Mouse (Mus musculus) lung, postnatal 0 days (tissue): ENCODE data around the gene Paf1. TPM values are rescaled to one million over a fixed set of nuclear protein-coding genes. Genes with fewer than 3 reads are reported as not detected.
A peak's percentile ranks its signal among the peaks of the same experiment; 100 is the strongest.

Source experiments
- ATAC-seq: fragments of 200-750 bp; cut with Nextera tagmentation; 2 replicates; pipeline ENCODE4 v1.8.0; 2017; ENCODE audit warnings: moderate library complexity
- DNase-seq: peaks from one replicate; pipeline ENCODE4 v3.0.0-alpha.2; 2016; ENCODE audit warnings: low spot score
- H3K27ac ChIP-seq: fragments of 300-500 bp; sonication (generic); 2 replicates; pipeline ENCODE4 v1.5.1; 2014; ENCODE audit warnings: antibody characterized with exemption, mild to moderate bottlenecking, low read length, mixed read lengths
- H3K27me3 ChIP-seq: fragments of 300-500 bp; sonication (generic); replicated peaks from 2 replicates; pipeline ENCODE4 v1.6.1; 2014; ENCODE audit warnings: low read length, mixed read lengths; ENCODE audit not compliant: insufficient read depth
- H3K36me3 ChIP-seq: fragments of 300-500 bp; sonication (generic); 2 replicates; pipeline ENCODE4 v1.6.1; 2014; ENCODE audit warnings: low read length, mixed read lengths; ENCODE audit not compliant: insufficient read depth
- H3K4me1 ChIP-seq: fragments of 300-500 bp; sonication (generic); 2 replicates; pipeline ENCODE4 v1.6.1; 2014; ENCODE audit warnings: antibody characterized with exemption, low read depth, low read length, mixed read lengths; ENCODE audit not compliant: insufficient read depth
- H3K4me2 ChIP-seq: fragments of 300-500 bp; sonication (generic); replicated peaks from 2 replicates; pipeline ENCODE4 v1.6.1; 2014; ENCODE audit warnings: low read depth, mild to moderate bottlenecking, low read length, moderate library complexity, mixed read lengths
- H3K4me3 ChIP-seq: fragments of 300-500 bp; sonication (generic); 2 replicates; pipeline ENCODE4 v1.5.1; 2014; ENCODE audit warnings: low read depth, low read length
- H3K9ac ChIP-seq: fragments of 300-500 bp; sonication (generic); replicated peaks from 2 replicates; pipeline ENCODE4 v1.6.1; 2014; ENCODE audit warnings: low read depth, mild to moderate bottlenecking
- H3K9me3 ChIP-seq: fragments of 300-500 bp; sonication (generic); 2 replicates; pipeline ENCODE4 v1.6.1; 2016; ENCODE audit warnings: low read length, mixed read lengths
- CTCF ChIP-seq: IDR thresholded peaks from 2 replicates; pipeline ENCODE4 v1.5.1; 2016; ENCODE audit warnings: antibody characterized with exemption, mild to moderate bottlenecking
- EP300 ChIP-seq: IDR thresholded peaks from 2 replicates; pipeline ENCODE4 v1.6.1; 2016; ENCODE audit warnings: antibody characterized with exemption, mild to moderate bottlenecking, control low read depth
- WGBS: fragments of 180-500 bp; shearing (Covaris S2); extraction: QIAGEN DNeasy Blood & Tissue Kit; methylation state at CpG from one replicate; pipeline ENCODE4 v1.1.7; 2014; 5-methylcytosine and 5-hydroxymethylcytosine counted together
- polyA plus RNA-seq: library from polyadenylated mRNA; unstranded; fragments of >200 nt; fragmentation: Nextera tagmentation; extraction: Ambion mirVana; gene quantifications from 2 replicates; pipeline ENCODE4 v1.2.1, GENCODE M21; 2015

Gene Paf1
- polyA plus RNA-seq, 1 experiment from 2014 or later = 49.1 TPM

- TF ChIP-seq CTCF = no peak
- peak; percentile 3; the same call in 1 of the 2 replicates for TF ChIP-seq EP300
- H3K9me3 ChIP-seq = no peaks in the 10 kb centered on the region
- no peak overlapping the region; the same call in 1 of the 2 replicates for H3K9ac ChIP-seq
- DNase-seq (peak; percentile 74), ATAC-seq (no peak)
- WGBS = 22% methylated on average over 11 of the region's 12 CpGs
- H3K4me3 ChIP-seq = peak overlapping the region; percentile 39
- H3K4me1 ChIP-seq = peaks cover 21% of the 10 kb centered on the region
- H3K27ac ChIP-seq = peak overlapping the region; percentile 99
- peak overlapping the region; percentile 94 for H3K4me2 ChIP-seq
- no peaks in the 10 kb centered on the region for H3K27me3 ChIP-seq
- peaks cover 6% of the 10 kb centered on the region; the same call in 1 of the 2 replicates for H3K36me3 ChIP-seq
Measured at GRCm38 (mm10) chr7:28382347-28382951, 10.3 kb upstream of the Paf1 start.

DNA sequence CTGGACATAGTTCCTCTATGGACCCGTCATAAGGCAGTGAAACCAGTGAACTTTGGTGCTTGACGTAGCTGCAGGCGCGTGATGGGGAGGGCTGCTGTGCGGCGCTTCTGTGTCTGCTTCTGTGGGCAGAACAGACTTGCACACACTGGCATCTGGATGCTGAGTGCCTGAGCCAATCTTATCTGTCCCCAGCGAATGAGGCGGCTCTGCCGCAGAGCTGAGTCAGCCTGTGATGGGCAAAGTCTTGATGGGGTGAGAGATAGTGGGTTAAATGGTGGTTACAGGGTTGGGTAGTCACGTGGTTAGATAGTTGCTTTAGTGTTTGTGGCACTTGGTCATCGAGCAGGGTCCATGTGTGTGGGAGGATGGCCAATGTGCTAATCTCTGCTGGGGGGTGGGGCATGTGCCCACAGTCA, 9.8 kb upstream of the Paf1 start:
- peak overlapping the region; percentile 94 for H3K4me2 ChIP-seq
- no peak for TF ChIP-seq CTCF
- no peak for TF ChIP-seq EP300
- H3K4me1 ChIP-seq = peaks cover 21% of the 10 kb centered on the region
- peaks cover under 1% of the 10 kb centered on the region; the same call in 1 of the 2 replicates for H3K36me3 ChIP-seq
- ATAC-seq (no peak), DNase-seq (no peak)
- WGBS = 38% methylated on average over 11 of the region's 11 CpGs
- H3K9ac ChIP-seq = no peak overlapping the region; the same call in 1 of the 2 replicates
- no peaks in the 10 kb centered on the region for H3K27me3 ChIP-seq
- H3K9me3 ChIP-seq = no peaks in the 10 kb centered on the region
- peak overlapping the region; percentile 99 for H3K27ac ChIP-seq
- no peak overlapping the region for H3K4me3 ChIP-seq

DNA sequence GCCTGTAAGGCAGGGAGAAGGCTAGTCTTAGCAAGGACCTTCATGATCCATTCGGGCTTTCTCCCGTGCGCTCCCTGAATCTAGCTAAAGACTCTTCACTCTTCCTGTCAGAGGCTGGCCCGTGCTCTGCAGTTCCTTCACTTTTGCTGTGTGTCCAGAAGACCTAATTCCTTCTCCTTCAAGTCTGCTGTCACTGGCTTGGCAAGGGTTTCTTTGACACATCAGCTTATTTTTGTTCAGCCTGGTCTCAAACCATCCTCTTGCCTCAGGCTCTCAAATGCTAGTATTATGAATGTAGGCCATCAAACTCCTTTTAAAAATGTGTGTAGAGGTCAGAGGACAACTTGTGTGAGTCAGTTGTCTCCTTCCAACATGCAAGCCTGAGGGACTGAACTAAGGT, 9.1 kb upstream of the Paf1 start:
- Histone ChIP-seq H3K4me2 (peak overlapping the region; percentile 94; the same call in 1 of the 2 replicates), H3K27me3 (no peaks in the 10 kb centered on the region), H3K36me3 (no peaks in the 10 kb centered on the region), H3K4me3 (no peak overlapping the region), H3K9me3 (no peaks in the 10 kb centered on the region), H3K4me1 (peaks cover 21% of the 10 kb centered on the region), H3K27ac (peak overlapping the region; percentile 99), H3K9ac (no peak overlapping the region)
- no peak for TF ChIP-seq CTCF
- no peak for TF ChIP-seq EP300
- DNase-seq = no peak
- 61% methylated on average over 4 of the region's 4 CpGs for WGBS
- no peak for ATAC-seq

DNA sequence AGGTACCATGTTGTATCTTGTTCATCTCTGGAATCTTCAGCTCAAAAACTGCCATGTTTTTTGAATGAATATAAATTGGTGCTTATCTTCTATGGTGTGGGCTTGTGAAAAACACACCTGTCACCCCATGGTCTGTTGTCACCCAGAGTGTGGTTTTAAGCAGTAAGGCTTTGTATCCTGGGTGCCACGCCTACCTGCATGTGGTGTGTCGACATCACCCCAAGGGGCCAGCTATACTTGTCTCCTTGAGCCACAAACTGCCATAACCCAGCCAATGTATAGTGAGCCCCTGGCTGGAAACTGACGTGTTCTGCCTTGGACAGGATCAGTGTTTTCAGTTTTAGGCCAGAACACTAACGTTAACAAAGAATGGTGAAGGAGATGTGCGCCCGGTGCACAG, 8.6 kb upstream of the Paf1 start:
- Histone ChIP-seq H3K4me3 (no peak overlapping the region), H3K4me1 (peaks cover 21% of the 10 kb centered on the region), H3K9me3 (no peaks in the 10 kb centered on the region), H3K9ac (no peak overlapping the region), H3K27me3 (no peaks in the 10 kb centered on the region), H3K4me2 (no peak overlapping the region), H3K36me3 (peaks cover 4% of the 10 kb centered on the region), H3K27ac (no peak overlapping the region; the same call in 1 of the 2 replicates)
- ATAC-seq = no peak
- TF ChIP-seq CTCF = no peak
- no peak for TF ChIP-seq EP300
- 80% methylated on average over 6 of the region's 6 CpGs for WGBS
- DNase-seq = no peak

DNA sequence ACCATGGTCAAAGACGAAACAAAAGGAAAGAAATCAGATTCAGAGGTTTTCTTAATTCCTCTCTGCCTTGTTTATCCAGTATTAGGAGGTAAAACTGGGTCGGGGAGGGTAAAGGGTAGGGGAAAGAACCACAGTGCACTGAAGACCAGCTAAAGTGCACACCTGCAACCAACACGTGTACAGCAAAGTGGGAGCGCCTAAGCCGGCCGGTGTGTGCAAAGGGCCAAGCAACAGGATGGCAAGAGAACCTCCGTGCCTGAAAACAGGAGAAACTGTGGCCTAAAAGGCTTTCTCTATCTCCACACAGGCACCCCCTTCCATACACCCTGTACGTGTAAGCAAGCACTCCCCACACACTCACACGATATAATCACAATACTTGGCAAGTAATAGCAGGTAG, 7.6 kb upstream of the Paf1 start:
- ATAC-seq (no peak), DNase-seq (no peak)
- no peaks in the 10 kb centered on the region for H3K9me3 ChIP-seq
- H3K36me3 ChIP-seq = peaks cover 8% of the 10 kb centered on the region
- H3K4me2 ChIP-seq = no peak overlapping the region
- no peaks in the 10 kb centered on the region for H3K27me3 ChIP-seq
- peak overlapping the region; percentile 33; the same call in 1 of the 2 replicates for H3K27ac ChIP-seq
- peaks cover 16% of the 10 kb centered on the region for H3K4me1 ChIP-seq
- TF ChIP-seq EP300 (no peak), CTCF (no peak)
- H3K4me3 ChIP-seq = no peak overlapping the region
- H3K9ac ChIP-seq = no peak overlapping the region
- WGBS = 89% methylated on average over 9 of the region's 9 CpGs

GRCm38 (mm10) chr7:28386007-28386406, 6.7 kb upstream of the Paf1 start:
- ATAC-seq = peak; percentile 26
- 65% methylated on average over 7 of the region's 7 CpGs for WGBS
- peaks cover 12% of the 10 kb centered on the region for H3K4me1 ChIP-seq
- no peak overlapping the region for H3K4me2 ChIP-seq
- H3K4me3 ChIP-seq = no peak overlapping the region
- no peaks in the 10 kb centered on the region for H3K9me3 ChIP-seq
- no peaks in the 10 kb centered on the region for H3K27me3 ChIP-seq
- H3K9ac ChIP-seq = no peak overlapping the region
- peaks cover 13% of the 10 kb centered on the region for H3K36me3 ChIP-seq
- peak; percentile 82 for TF ChIP-seq EP300
- no peak for TF ChIP-seq CTCF
- peak; percentile 84 for DNase-seq
- H3K27ac ChIP-seq = peak overlapping the region; percentile 71
